Mouse (Mus musculus) left cerebral cortex, adult 8-10 months (tissue): ENCODE measurements around the gene Mybl2. TPM values are rescaled to one million over a fixed set of nuclear protein-coding genes. Genes with fewer than 3 reads are reported as not detected.

Experiments used
- DNase-seq, 2 experiments: peaks; one replicate each; pipeline ENCODE4 v3.0.0; 2022; ENCODE audit warnings: low spot score in 2 of 2
- total RNA-seq, 4 experiments: library from RNA; stranded (reverse); gene quantifications; 2 replicates each; pipeline ENCODE4 v1.2.4; 2022

The Mybl2 gene
- total RNA-seq, 4 experiments from 2014 or later: 0.64 to 2.1 (median 1.4) TPM

GRCm38 (mm10) chr2:163070213-163070612, 15.7 kb downstream of the Mybl2 start:
- DNase-seq: no peak

GRCm38 (mm10) chr2:163071590-163071989, 17.1 kb downstream of the Mybl2 start:
- no peak for DNase-seq

- DNase-seq: no peak
Observed at GRCm38 (mm10) chr2:163073023-163073757, 18.7 kb downstream of the Mybl2 start.

- no peak for DNase-seq
Observed at GRCm38 (mm10) chr2:163074006-163074405, 19.5 kb downstream of the Mybl2 start.

GRCm38 (mm10) chr2:163074808-163075207, 20.3 kb downstream of the Mybl2 start:
- no peak for DNase-seq

- DNase-seq: no peak
Observed at GRCm38 (mm10) chr2:163075234-163075633, 20.7 kb downstream of the Mybl2 start.

- DNase-seq: no peak
Observed at GRCm38 (mm10) chr2:163079041-163079440, 24.6 kb downstream of the Mybl2 start.

- no peak for DNase-seq
Observed at GRCm38 (mm10) chr2:163082591-163082990, 28.1 kb downstream of the Mybl2 start.

GRCm38 (mm10) chr2:163084519-163084918, 30.0 kb downstream of the Mybl2 start:
- DNase-seq: no peak

GRCm38 (mm10) chr2:163085047-163085446, 30.6 kb downstream of the Mybl2 start:
- DNase-seq: no peak

- DNase-seq: no peak
Observed at GRCm38 (mm10) chr2:163086561-163086960, 32.1 kb downstream of the Mybl2 start.

GRCm38 (mm10) chr2:163087728-163088127, 33.2 kb downstream of the Mybl2 start, which contains the start of gene Gtsf1l:
Gtsf1l (minus strand) TSS chr2:163087855.
- DNase-seq: no peak

- DNase-seq: no peak
Observed at GRCm38 (mm10) chr2:163089475-163090123, 35.1 kb downstream of the Mybl2 start.

GRCm38 (mm10) chr2:163094909-163095308, 40.4 kb downstream of the Mybl2 start:
- no peak for DNase-seq

GRCm38 (mm10) chr2:163095784-163096183, 41.3 kb downstream of the Mybl2 start:
- no peak for DNase-seq

GRCm38 (mm10) chr2:163099919-163100318, 45.4 kb downstream of the Mybl2 start:
- DNase-seq: no peak

- DNase-seq: no peak
Observed at GRCm38 (mm10) chr2:163100551-163100950, 46.1 kb downstream of the Mybl2 start.

- peak in 1 of 2 experiments; percentile 69 for DNase-seq
Observed at GRCm38 (mm10) chr2:163101646-163102203, 47.2 kb downstream of the Mybl2 start.

GRCm38 (mm10) chr2:163102216-163102615, 47.7 kb downstream of the Mybl2 start:
- DNase-seq: no peak

GRCm38 (mm10) chr2:163102900-163103653, 48.6 kb downstream of the Mybl2 start:
- no peak for DNase-seq

- no peak for DNase-seq
Observed at GRCm38 (mm10) chr2:163104086-163104770, 49.7 kb downstream of the Mybl2 start.
